Mouse (Mus musculus) liver, adult 2 months (tissue): ENCODE data around the gene Gm20388.

Source experiments
- CTCF ChIP-seq: fragments of 200-500 bp; IDR thresholded peaks from 2 replicates; pipeline ENCODE4 v1.5.1; 2011; ENCODE audit warnings: low read depth, low read length, control low read depth
- POLR2A ChIP-seq: fragments of 200-500 bp; IDR thresholded peaks from 2 replicates; pipeline ENCODE4 v1.6.1; 2011; ENCODE audit warnings: low read length, control low read depth; ENCODE audit not compliant: insufficient read depth; ENCODE audit errors: extremely low read depth

- no peak for TF ChIP-seq CTCF
- TF ChIP-seq POLR2A: no peak
Observed at GRCm38 (mm10) chr8:121727164-121727563, 1816.5 kb downstream of the Gm20388 start.
